8 mouse cellular contexts compared by ENCODE assay signal in genomic region chr11:113565006-113565995, GRCm38 (mm10). TPM values are rescaled to one million over a fixed set of nuclear protein-coding genes. Genes with fewer than 3 reads are reported as not detected.
DNase-seq lines count a peak whose midpoint lies in the region; ATAC-seq and TF ChIP-seq lines count a peak whose summit lies in the region.

No protein-coding gene starts in this region.

- no peaks in the 10 kb centered on the region for H3K9me3 ChIP-seq in embryonic facial prominence, embryonic 11.5 days (replicated peaks; ENCODE audit: control insufficient read depth, low read length)
- no peaks in the 10 kb centered on the region for H3K9me3 ChIP-seq in limb, embryonic 12.5 days
- no peaks in the 10 kb centered on the region for H3K9me3 ChIP-seq in midbrain, embryonic 14.5 days (ENCODE audit: control insufficient read depth, low read length)

- ATAC-seq in embryonic facial prominence, embryonic 11.5 days (replicated peaks; ENCODE audit: insufficient number of reproducible peaks, low FRiP score, low TSS enrichment, low read depth) = peak; percentile 85
- peak; percentile 69 for ATAC-seq in limb, embryonic 12.5 days (ENCODE audit: insufficient number of reproducible peaks, insufficient read depth, low FRiP score, low TSS enrichment, low read depth)
- ATAC-seq in midbrain, embryonic 14.5 days (ENCODE audit: low FRiP score, low TSS enrichment) = peak; percentile 87

- no peak for TF ChIP-seq CTCF in heart, adult 2 months (IDR thresholded peaks at IDR 0.05)
- no peak for TF ChIP-seq CTCF in kidney, adult 2 months (conservative IDR thresholded peaks at IDR 0.05; ENCODE audit: insufficient read depth, insufficient read length, low read depth, low read length)

- DNase-seq in 3134 (ENCODE audit: extremely low read depth, insufficient read length, low spot score) = peak; percentile 90
- DNase-seq in adrenal gland, postnatal 25 days = peak; percentile 82
- DNase-seq in embryonic facial prominence, embryonic 11.5 days (ENCODE audit: low spot score) = peak; percentile 92
- peak; percentile 82 to 83 for DNase-seq in heart, adult 2 months
- peak; percentile 88 for DNase-seq in kidney, adult 2 months
- peak; percentile 93 for DNase-seq in midbrain, embryonic 14.5 days
- DNase-seq in spleen, adult 12 weeks (ENCODE audit: low spot score) = peak; percentile 53

- H3K4me1 ChIP-seq in embryonic facial prominence, embryonic 11.5 days (ENCODE audit: control insufficient read depth, insufficient read depth, low read length) = no peaks in the 10 kb centered on the region; the same call in 1 of the 2 replicates
- H3K4me1 ChIP-seq in heart, adult 2 months (ENCODE audit: control insufficient read depth, insufficient read depth, low read length) = peaks cover 2% of the 10 kb centered on the region
- peaks cover 4% of the 10 kb centered on the region for H3K4me1 ChIP-seq in kidney, adult 2 months (ENCODE audit: control insufficient read depth, insufficient read depth, low read length)
- peaks cover 14% of the 10 kb centered on the region for H3K4me1 ChIP-seq in limb, embryonic 12.5 days (replicated peaks)
- peaks cover 5% of the 10 kb centered on the region for H3K4me1 ChIP-seq in midbrain, embryonic 14.5 days (ENCODE audit: control insufficient read depth, insufficient read depth, low read length)

- no peaks in the 10 kb centered on the region for H3K79me2 ChIP-seq in heart, adult 2 months (replicated peaks; ENCODE audit: control insufficient read depth, insufficient read depth, low read length)

- H3K9ac ChIP-seq in embryonic facial prominence, embryonic 11.5 days (replicated peaks; ENCODE audit: low read length) = peak overlapping the region; percentile 60
- H3K9ac ChIP-seq in heart, adult 2 months (ENCODE audit: low read depth, low read length) = peak overlapping the region; percentile 66
- H3K9ac ChIP-seq in limb, embryonic 12.5 days (replicated peaks) = peak overlapping the region; percentile 65; the same call in 1 of the 2 replicates
- H3K9ac ChIP-seq in midbrain, embryonic 14.5 days (replicated peaks; ENCODE audit: low read length) = peak overlapping the region; percentile 52

- intact Hi-C loops in heart, adult 2 months (cut with DNase I) = no loop called here

- H3K4me3 ChIP-seq in embryonic facial prominence, embryonic 11.5 days (ENCODE audit: low read depth, low read length) = peak overlapping the region; percentile 48
- peak overlapping the region; percentile 51 for H3K4me3 ChIP-seq in heart, adult 2 months
- H3K4me3 ChIP-seq in kidney, adult 2 months (ENCODE audit: insufficient read depth, low read depth, low read length) = peak overlapping the region; percentile 67
- H3K4me3 ChIP-seq in limb, embryonic 12.5 days (replicated peaks) = peak overlapping the region; percentile 66
- H3K4me3 ChIP-seq in midbrain, embryonic 14.5 days (replicated peaks; ENCODE audit: low read depth, low read length) = peak overlapping the region; percentile 46

- no peak for TF ChIP-seq POLR2A in heart, adult 2 months (IDR thresholded peaks at IDR 0.05; ENCODE audit: insufficient read depth, low read depth, low read length)
- no peak for TF ChIP-seq POLR2A in kidney, adult 2 months (IDR thresholded peaks at IDR 0.05; ENCODE audit: low read depth, low read length)

- H3K4me2 ChIP-seq in embryonic facial prominence, embryonic 11.5 days (ENCODE audit: low read depth, low read length) = peak overlapping the region; percentile 74
- H3K4me2 ChIP-seq in limb, embryonic 12.5 days = peak overlapping the region; percentile 94
- H3K4me2 ChIP-seq in midbrain, embryonic 14.5 days (ENCODE audit: low read length) = peak overlapping the region; percentile 69

- no peaks in the 10 kb centered on the region for H3K36me3 ChIP-seq in embryonic facial prominence, embryonic 11.5 days (replicated peaks; ENCODE audit: control insufficient read depth, insufficient read depth, low read depth, low read length)
- no peaks in the 10 kb centered on the region for H3K36me3 ChIP-seq in heart, adult 2 months (ENCODE audit: control insufficient read depth, insufficient read depth, low read length)
- no peaks in the 10 kb centered on the region for H3K36me3 ChIP-seq in kidney, adult 2 months (ENCODE audit: control insufficient read depth, insufficient read depth, low read length)
- no peaks in the 10 kb centered on the region for H3K36me3 ChIP-seq in limb, embryonic 12.5 days
- H3K36me3 ChIP-seq in midbrain, embryonic 14.5 days (ENCODE audit: control insufficient read depth, insufficient read depth, low read length) = no peaks in the 10 kb centered on the region

- WGBS in embryonic facial prominence, embryonic 11.5 days = 9% methylated on average over 34 of the region's 34 CpGs
- 11% methylated on average over 34 of the region's 34 CpGs for WGBS in heart, adult 2 months
- WGBS in kidney, adult 2 months = 8% methylated on average over 34 of the region's 34 CpGs
- 10% methylated on average over 34 of the region's 34 CpGs for WGBS in limb, embryonic 12.5 days
- WGBS in midbrain, embryonic 14.5 days = 7% methylated on average over 34 of the region's 34 CpGs

- 0 out of 2 replicates have a peak, but pooled peaks have one; percentile 14 for TF ChIP-seq EP300 in heart, adult 2 months (IDR thresholded peaks at IDR 0.05; ENCODE audit: insufficient read depth, low read depth, low read length)

- no peaks in the 10 kb centered on the region for H3K27me3 ChIP-seq in embryonic facial prominence, embryonic 11.5 days (ENCODE audit: control insufficient read depth, insufficient read depth, low read length)
- H3K27me3 ChIP-seq in heart, adult 2 months (ENCODE audit: control insufficient read depth, insufficient read depth, low read length) = no peaks in the 10 kb centered on the region
- H3K27me3 ChIP-seq in kidney, adult 2 months (replicated peaks; ENCODE audit: control insufficient read depth, insufficient read depth, low read length) = no peaks in the 10 kb centered on the region
- H3K27me3 ChIP-seq in limb, embryonic 12.5 days = no peaks in the 10 kb centered on the region
- H3K27me3 ChIP-seq in midbrain, embryonic 14.5 days (ENCODE audit: control insufficient read depth, insufficient read depth, low read length) = no peaks in the 10 kb centered on the region

- H3K27ac ChIP-seq in embryonic facial prominence, embryonic 11.5 days (replicated peaks; ENCODE audit: low read depth, low read length) = no peak overlapping the region
- no peak overlapping the region for H3K27ac ChIP-seq in heart, adult 2 months
- H3K27ac ChIP-seq in kidney, adult 2 months (ENCODE audit: insufficient read depth, low read depth, low read length) = no peak overlapping the region
- no peak overlapping the region for H3K27ac ChIP-seq in limb, embryonic 12.5 days
- H3K27ac ChIP-seq in midbrain, embryonic 14.5 days (replicated peaks; ENCODE audit: low read depth, low read length) = no peak overlapping the region

RNA-seq across cellular contexts. Expression of gene Sstr2, which starts 53.8 kb away (rescaled TPM):
- total RNA-seq in adrenal gland, postnatal 25 days (2021) = 0.85 and 2.6 TPM in 2 replicates
- 3.3 and 3.4 TPM in 2 replicates for polyA plus RNA-seq in embryonic facial prominence, embryonic 11.5 days (2014; fragmentation: Nextera tagmentation; extraction: Ambion mirVana)
- not detected for total RNA-seq in heart, adult 2 months (2021)
- not detected in 2 replicates for polyA plus RNA-seq in heart, adult 2 months (2012; rRNA removed)
- polyA plus RNA-seq in kidney, adult 2 months (2012; rRNA removed) = 0.36 and 0.56 TPM in 2 replicates
- polyA plus RNA-seq in limb, embryonic 12.5 days (2016; fragmentation: Nextera tagmentation; extraction: Ambion mirVana) = 0.76 and 0.78 TPM in 2 replicates
- 18.0 and 23.3 TPM in 2 replicates for polyA plus RNA-seq in midbrain, embryonic 14.5 days (2014; fragmentation: Nextera tagmentation; extraction: Ambion mirVana)
